Mouse (Mus musculus): ENCODE results near the gene Fam205c. TPM values are rescaled to one million over a fixed set of nuclear protein-coding genes. Genes with fewer than 3 reads are reported as not detected.

Fam205c gene
- 1 to 10 TPM; 1.9 to 2.4 TPM for total RNA-seq (2021)
- long read RNA-seq, experiment 1, partial matches to known transcripts, result 1 of 10 reads
- long read RNA-seq, experiment 1, other reads (novel, unspliced or antisense), result 9 of 10 reads
- long read RNA-seq, experiment 2, partial matches to known transcripts, result 0 of 3 reads
- long read RNA-seq, experiment 2, other reads (novel, unspliced or antisense), result 3 of 3 reads

GRCm38 (mm10) chr4:42874134-42874533, at the start of gene Fam205c:
Fam205c (minus strand) TSS chr4:42874234.
- intact Hi-C loops (cut with DNase I), result no loop called here

GRCm38 (mm10) chr4:42922461-42922860, 48.4 kb upstream of the Fam205c start:
- peak in 1 of 2 experiments; percentile 4 for DNase-seq (ENCODE audit: low spot score in 2 of 2)
- intact Hi-C loops (cut with DNase I), result no loop called here

More at GRCm38 (mm10) chr4:42874134-42874533, at the start of gene Fam205c:
- no peak for DNase-seq (ENCODE audit: low spot score in 2 of 2)

DNA sequence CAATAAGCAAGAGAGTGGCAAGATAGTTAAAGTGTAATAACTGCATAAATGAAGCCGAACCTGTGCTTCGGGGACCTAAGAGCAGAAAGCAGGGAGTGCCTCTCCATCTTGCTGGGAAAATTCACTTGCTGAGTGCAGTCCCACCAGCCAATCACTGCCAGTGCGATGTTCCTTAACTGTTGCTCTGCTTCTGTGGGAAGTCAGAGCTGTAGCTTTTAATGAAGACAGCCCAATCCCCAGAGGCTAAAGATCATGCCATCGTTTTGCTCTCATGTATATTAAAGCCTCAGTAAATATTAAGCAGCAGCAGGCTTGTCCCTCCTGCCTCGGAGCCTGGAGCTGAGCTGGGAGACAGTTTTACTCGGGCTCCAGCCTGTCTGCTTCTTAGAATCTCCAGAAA, 48.0 kb upstream of the Fam205c start:
- peak in 1 of 2 experiments; percentile 19 for DNase-seq (ENCODE audit: low spot score in 2 of 2)
- intact Hi-C loops (cut with DNase I), result no loop called here

GRCm38 (mm10) chr4:42921536-42921935, 47.5 kb upstream of the Fam205c start:
- DNase-seq (ENCODE audit: low spot score in 2 of 2), result peak; percentile 63 to 83
- intact Hi-C loops (cut with DNase I), result no loop called here

GRCm38 (mm10) chr4:42920726-42921125, 46.7 kb upstream of the Fam205c start:
- DNase-seq (ENCODE audit: low spot score in 2 of 2), result peak in 1 of 2 experiments; percentile 4
- intact Hi-C loops (cut with DNase I), result no loop called here

GRCm38 (mm10) chr4:42917402-42917774, 43.4 kb upstream of the Fam205c start:
- intact Hi-C loops (cut with DNase I), result loop anchor here (1.0 to 2.0 kb wide), 2 partner anchors 29 to 30 kb away; no protein-coding TSS in a partner anchor
- peak in 1 of 2 experiments; percentile 19 for DNase-seq (ENCODE audit: low spot score in 2 of 2)

GRCm38 (mm10) chr4:42916617-42917401, 42.8 kb upstream of the Fam205c start, which contains the start of gene Phf24:
Phf24 (plus strand) TSS chr4:42916660.
- intact Hi-C loops (cut with DNase I), result loop anchor here (1.0 to 2.0 kb wide), 2 partner anchors 30 kb away; no protein-coding TSS in a partner anchor
- DNase-seq (ENCODE audit: low spot score in 2 of 2), result peak in 1 of 2 experiments; percentile 65

DNA sequence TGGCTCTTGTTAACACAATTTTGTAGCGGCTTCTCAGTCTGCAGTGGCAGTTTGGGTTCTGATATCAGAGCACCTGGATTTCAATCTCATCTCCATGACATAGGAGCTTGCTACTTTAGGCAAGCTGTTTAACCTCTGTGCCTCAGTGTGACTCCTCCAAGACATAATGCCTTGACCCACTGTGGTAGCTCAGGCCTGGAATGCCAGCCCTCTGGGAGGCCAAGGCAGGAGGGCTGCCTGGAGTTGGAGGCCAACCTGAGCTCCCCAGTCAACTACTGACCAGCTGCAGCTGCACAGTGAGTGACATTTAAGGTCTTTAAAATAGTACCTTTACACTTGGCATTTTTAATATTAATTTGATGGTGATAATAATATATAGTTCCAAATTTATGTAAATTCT, 41.9 kb upstream of the Fam205c start:
- intact Hi-C loops (cut with DNase I), result loop anchor here (2.0 kb wide), 1 partner anchor 31 kb away; no protein-coding TSS in a partner anchor
- peak in 1 of 2 experiments; percentile 1 for DNase-seq (ENCODE audit: low spot score in 2 of 2)

DNA sequence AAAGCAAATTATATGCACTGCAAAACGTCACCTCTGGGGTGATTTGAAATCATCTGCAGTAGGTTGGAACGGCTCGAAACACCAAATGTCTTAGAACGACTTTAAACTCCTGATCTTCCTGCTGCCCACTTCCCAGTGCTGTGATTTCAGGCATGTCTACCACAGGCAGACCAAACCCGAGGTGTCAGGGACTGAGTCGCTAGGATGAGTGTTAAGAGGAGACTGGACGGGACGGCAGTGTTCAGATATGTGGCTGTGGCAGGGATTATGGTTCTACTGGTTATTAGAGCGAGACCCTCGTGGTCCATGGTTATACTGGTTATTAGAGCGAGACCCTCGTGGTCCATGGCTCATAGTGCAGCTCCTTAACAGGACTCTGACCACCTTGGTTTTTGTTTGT, 41.3 kb upstream of the Fam205c start:
- intact Hi-C loops (cut with DNase I), result no loop called here

DNA sequence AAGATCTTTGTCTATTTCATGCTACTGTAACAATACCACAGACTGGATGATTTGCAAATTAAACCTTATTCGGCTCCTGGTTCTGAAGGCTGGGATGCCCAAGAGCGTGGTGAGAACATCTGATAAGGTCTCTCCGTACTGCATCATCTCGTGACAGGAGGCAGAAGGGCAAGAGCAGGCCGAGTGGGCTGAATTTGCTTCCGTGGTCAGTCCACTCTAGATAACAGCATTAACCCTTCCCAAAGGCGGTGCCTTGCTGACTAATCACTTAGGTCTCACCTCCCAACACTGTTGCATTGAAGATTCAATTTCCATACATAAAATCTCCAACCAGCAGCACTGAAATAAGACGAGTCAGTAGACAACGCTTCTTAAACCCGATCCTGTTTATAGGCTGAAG, 39.4 kb upstream of the Fam205c start:
- DNase-seq (ENCODE audit: low spot score in 2 of 2), result no peak
- intact Hi-C loops (cut with DNase I), result no loop called here

More for the DNA sequence above, 41.3 kb upstream of the Fam205c start:
- DNase-seq (ENCODE audit: low spot score in 2 of 2), result peak in 1 of 2 experiments; percentile 1

- no peak for DNase-seq (ENCODE audit: low spot score in 2 of 2)
- intact Hi-C loops (cut with DNase I), result no loop called here
Measured at GRCm38 (mm10) chr4:42904966-42905365, 30.9 kb upstream of the Fam205c start.

DNA sequence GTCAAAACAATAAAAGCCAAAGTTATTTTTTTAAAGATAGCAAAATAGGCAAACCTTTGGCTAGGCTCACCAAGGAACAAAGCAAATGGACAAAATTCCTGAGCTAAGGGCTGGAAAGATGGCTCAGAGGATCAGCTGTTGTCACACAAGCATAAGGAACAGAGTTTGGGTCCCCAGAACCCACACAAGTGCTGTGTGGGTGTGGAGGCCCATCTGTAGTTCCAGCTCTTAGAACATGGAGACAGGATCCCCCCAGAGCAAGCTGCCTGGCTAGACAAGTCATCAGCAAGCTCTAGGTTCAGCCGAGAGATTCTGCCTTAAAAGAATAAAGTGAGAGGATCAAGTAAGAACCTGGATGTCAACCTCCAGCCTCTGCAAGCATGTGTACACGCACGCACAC, 30.5 kb upstream of the Fam205c start:
- DNase-seq (ENCODE audit: low spot score in 2 of 2), result no peak
- intact Hi-C loops (cut with DNase I), result no loop called here

GRCm38 (mm10) chr4:42903942-42904341, 29.9 kb upstream of the Fam205c start:
- intact Hi-C loops (cut with DNase I), result no loop called here

GRCm38 (mm10) chr4:42902730-42903129, 28.7 kb upstream of the Fam205c start:
- no peak for DNase-seq (ENCODE audit: low spot score in 2 of 2)
- intact Hi-C loops (cut with DNase I), result no loop called here

More at GRCm38 (mm10) chr4:42903942-42904341, 29.9 kb upstream of the Fam205c start:
- no peak for DNase-seq (ENCODE audit: low spot score in 2 of 2)

- intact Hi-C loops (cut with DNase I), result no loop called here
- DNase-seq (ENCODE audit: low spot score in 2 of 2), result peak in 1 of 2 experiments; percentile 49
Measured at GRCm38 (mm10) chr4:42902174-42902573, 28.1 kb upstream of the Fam205c start.

GRCm38 (mm10) chr4:42900878-42901277, 26.8 kb upstream of the Fam205c start:
- intact Hi-C loops (cut with DNase I), result no loop called here
- DNase-seq (ENCODE audit: low spot score in 2 of 2), result peak; percentile 60 to 75

DNA sequence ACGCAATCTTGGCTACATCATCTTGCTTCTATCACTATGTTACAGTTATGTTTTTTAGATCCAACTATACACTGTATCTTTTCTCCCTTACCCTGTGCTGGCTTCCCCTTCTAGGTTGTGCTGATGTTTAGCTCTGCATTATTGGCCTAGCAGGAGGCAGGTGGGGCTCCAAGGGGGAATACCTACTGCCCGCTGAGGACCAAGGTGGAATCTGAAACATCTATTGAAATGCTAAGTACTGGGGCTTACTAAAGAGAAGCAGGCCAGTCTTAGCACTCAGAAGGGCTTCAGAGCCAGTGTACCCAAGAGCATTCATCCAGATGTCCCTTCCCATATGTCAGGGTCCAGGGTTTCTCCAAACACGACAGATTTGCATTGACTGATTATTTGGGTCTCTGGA, 24.9 kb upstream of the Fam205c start:
- no peak for DNase-seq (ENCODE audit: low spot score in 2 of 2)
- intact Hi-C loops (cut with DNase I), result no loop called here

DNA sequence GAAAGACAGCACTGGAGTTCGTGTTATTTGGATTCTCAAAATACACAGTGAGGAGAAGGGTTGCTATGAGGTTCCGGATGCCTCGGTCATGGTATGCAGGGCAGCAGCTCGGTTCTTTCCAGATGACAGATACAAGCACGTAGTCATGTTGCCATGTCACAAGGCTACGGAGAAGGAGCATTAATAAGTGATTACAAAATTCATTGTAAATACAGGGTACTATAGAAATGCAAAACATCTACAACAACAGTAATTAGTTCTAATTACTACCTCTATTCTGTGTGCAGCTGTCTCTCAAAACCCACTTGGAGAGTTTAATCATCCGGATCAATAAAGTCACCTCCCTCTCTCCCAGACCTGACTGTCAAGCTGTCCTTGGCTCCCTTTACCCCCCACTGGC, 21.1 kb upstream of the Fam205c start:
- DNase-seq (ENCODE audit: low spot score in 2 of 2), result no peak
- intact Hi-C loops (cut with DNase I), result no loop called here

DNA sequence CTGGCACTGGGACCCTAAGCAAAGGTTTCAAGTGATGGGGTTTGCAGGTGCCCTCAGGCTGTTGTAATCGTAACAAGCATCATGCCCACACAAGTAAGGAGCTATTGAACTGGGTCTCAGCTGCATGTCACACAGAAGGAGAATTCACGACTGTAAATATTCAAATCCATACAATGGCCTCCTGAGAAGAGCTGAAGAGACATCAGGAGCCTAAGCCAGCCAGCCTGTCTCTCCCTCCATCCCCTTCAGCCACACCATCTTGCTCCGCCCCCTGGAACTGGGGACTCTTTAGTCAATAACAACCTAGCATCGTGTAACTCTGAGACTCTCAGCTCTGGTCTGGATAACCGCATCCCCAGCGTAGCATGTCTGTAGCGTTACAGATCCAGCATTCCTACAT, 17.1 kb upstream of the Fam205c start:
- intact Hi-C loops (cut with DNase I), result no loop called here
- DNase-seq (ENCODE audit: low spot score in 2 of 2), result no peak

DNA sequence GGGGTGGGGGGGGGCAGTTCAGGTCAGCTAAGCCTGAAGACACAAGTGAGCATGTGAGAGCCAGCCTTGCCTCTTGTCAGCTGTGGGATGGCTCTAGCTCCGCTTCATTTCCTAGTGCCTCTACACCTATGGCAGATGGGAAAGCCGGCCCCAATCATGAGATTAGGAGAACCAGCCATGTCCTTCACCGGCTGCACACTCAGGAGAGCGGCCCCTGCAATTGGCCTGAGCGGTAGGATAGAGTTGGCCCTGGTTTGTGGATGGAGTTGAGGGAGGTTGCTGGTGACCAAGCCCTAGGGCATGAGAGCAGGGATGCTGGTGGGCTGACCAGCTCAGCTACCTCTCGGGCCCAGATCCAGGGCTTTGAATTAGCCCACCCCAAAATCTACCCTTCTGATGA, 14.8 kb upstream of the Fam205c start:
- no peak for DNase-seq (ENCODE audit: low spot score in 2 of 2)
- intact Hi-C loops (cut with DNase I), result no loop called here

Measured in left cerebral cortex, postnatal 14 days (tissue).